Mouse (Mus musculus) liver, embryonic 14.5 days (tissue): Measurements from ENCODE around the gene 4933427D14Rik. TPM values are rescaled to one million over a fixed set of nuclear protein-coding genes. Genes with fewer than 3 reads are reported as not detected.

Experiments
- ATAC-seq: fragments of 200-750 bp; cut with Nextera tagmentation; 2 replicates; pipeline ENCODE4 v1.8.0; 2017; ENCODE audit warnings: moderate number of reproducible peaks, mild to moderate bottlenecking, moderate library complexity; ENCODE audit not compliant: insufficient read depth
- DNase-seq, 3 experiments: peaks; one replicate each; pipeline ENCODE4 v3.0.0-alpha.2; 2012 to 2013; ENCODE audit warnings: low read depth in 3 of 3, low spot score in 3 of 3
- H3K27ac ChIP-seq: fragments of 300-500 bp; sonication (generic); 2 replicates; pipeline ENCODE4 v1.5.1; 2014; ENCODE audit warnings: moderate library complexity, mild to moderate bottlenecking, control low read depth, inconsistent platforms
- H3K27me3 ChIP-seq: fragments of 300-500 bp; sonication (generic); 2 replicates; pipeline ENCODE4 v1.6.1; 2014; ENCODE audit warnings: mild to moderate bottlenecking, low read length, moderate library complexity; ENCODE audit not compliant: control insufficient read depth, insufficient read depth
- H3K36me3 ChIP-seq: fragments of 300-500 bp; sonication (generic); replicated peaks from 2 replicates; pipeline ENCODE4 v1.6.1; 2014; ENCODE audit warnings: low read depth; ENCODE audit not compliant: control insufficient read depth, insufficient read depth
- H3K4me1 ChIP-seq, 2 experiments: fragments of 200-500 bp in 1 of 2; fragments of 300-500 bp in 1 of 2; sonication (generic) in 1 of 2; replicated peaks; 2 replicates each; pipeline ENCODE4 v1.6.1; 2012 to 2014; ENCODE audit warnings: antibody characterized with exemption in 1 of 2, inconsistent platforms in 1 of 2, low read length in 1 of 2; ENCODE audit not compliant: control insufficient read depth in 2 of 2, insufficient read depth in 2 of 2
- H3K4me2 ChIP-seq: fragments of 300-500 bp; sonication (generic); 2 replicates; pipeline ENCODE4 v1.6.1; 2014; ENCODE audit warnings: low read depth, mild to moderate bottlenecking, control low read depth, moderate library complexity
- H3K4me3 ChIP-seq, 2 experiments: fragments of 200-500 bp in 1 of 2; fragments of 300-500 bp in 1 of 2; sonication (generic) in 1 of 2; 2 replicates each; pipeline ENCODE4 v1.5.1; 2012 to 2014; ENCODE audit warnings: low read depth in 2 of 2, low read length in 2 of 2, mild to moderate bottlenecking in 2 of 2, control low read depth in 1 of 2, inconsistent platforms in 1 of 2, moderate library complexity in 1 of 2; ENCODE audit not compliant: insufficient read depth in 1 of 2
- H3K9ac ChIP-seq: fragments of 300-500 bp; sonication (generic); replicated peaks from 2 replicates; pipeline ENCODE4 v1.6.1; 2014; ENCODE audit warnings: mild to moderate bottlenecking, control low read depth, moderate library complexity
- H3K9me3 ChIP-seq: fragments of 300-500 bp; sonication (generic); 2 replicates; pipeline ENCODE4 v1.6.1; 2016; ENCODE audit warnings: low read length, mixed read lengths; ENCODE audit not compliant: control insufficient read depth
- CTCF ChIP-seq: IDR thresholded peaks from 2 replicates; pipeline ENCODE4 v1.5.1; 2016; ENCODE audit warnings: antibody characterized with exemption, low read depth, control low read depth
- EP300 ChIP-seq: IDR thresholded peaks from 2 replicates; pipeline ENCODE4 v1.6.1; 2016; ENCODE audit warnings: antibody characterized with exemption, low read depth
- WGBS: fragments of 180-500 bp; shearing (Covaris S2); extraction: QIAGEN DNeasy Blood & Tissue Kit; methylation state at CpG from one replicate; pipeline ENCODE4 v1.1.7; 2014; ENCODE audit not compliant: insufficient replicate concordance; 5-methylcytosine and 5-hydroxymethylcytosine counted together
- polyA plus RNA-seq, 2 experiments: library from polyadenylated mRNA; depleted of rRNA in 1 of 2; stranded (reverse) in 1 of 2; unstranded in 1 of 2; fragments of >200 nt; fragmentation: Nextera tagmentation in 1 of 2; extraction: Ambion mirVana in 1 of 2; gene quantifications; 2 replicates each; pipeline versions ENCODE4 v1.2.1 to v1.2.3; 2012 to 2014

The 4933427D14Rik gene
- 1.5 and 2.3 TPM in 2 replicates for polyA plus RNA-seq (2012; rRNA removed)
- 2.1 and 2.8 TPM in 2 replicates for polyA plus RNA-seq (2014; fragmentation: Nextera tagmentation; extraction: Ambion mirVana)

DNA sequence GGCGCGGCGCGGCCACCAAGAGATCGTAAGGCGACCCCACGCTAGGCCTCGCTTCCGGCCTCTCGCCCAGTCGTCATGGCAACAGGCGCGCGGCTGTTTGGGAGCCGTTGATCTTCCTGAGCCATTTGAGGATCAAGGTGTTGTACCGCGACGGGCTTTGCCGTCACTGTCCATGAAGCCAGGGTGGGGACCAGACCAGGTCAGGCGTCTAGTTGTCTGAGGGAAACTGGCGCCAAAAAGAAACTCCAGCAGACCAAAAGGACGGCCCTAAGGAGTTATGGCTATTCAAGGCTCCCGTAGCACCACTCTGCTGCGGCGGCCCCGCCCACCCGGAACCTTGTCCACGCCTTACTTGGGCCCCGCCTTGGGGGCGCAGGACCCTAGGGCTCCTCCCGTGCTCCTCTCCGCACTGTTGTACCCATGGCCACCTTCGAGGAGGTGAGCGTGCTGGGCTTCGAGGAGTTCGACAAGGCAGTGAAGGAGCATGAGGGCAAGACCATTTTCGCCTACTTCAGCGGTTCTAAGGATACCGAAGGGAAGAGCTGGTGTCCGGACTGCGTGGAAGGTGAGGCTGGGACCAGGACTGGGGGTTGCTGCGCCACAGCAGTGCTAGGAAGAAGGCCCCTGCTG is at the start of gene 4933427D14Rik, which contains the start of gene Txndc17:
4933427D14Rik (minus strand) TSS at position 256 of the 630 bp plus-strand sequence.
Txndc17 (plus strand) TSS at position 344 of the 630 bp plus-strand sequence.
- Histone ChIP-seq H3K4me3 (peak within 1 kb of the TSS; percentile 92 to 95), H3K4me1 (peaks cover 5 to 10% of the 10 kb centered on the region in 2 experiments; a peak in 3 of 4 replicates), H3K27ac (peak within 1 kb of the TSS; percentile 23; the same call in 1 of the 2 replicates), H3K27me3 (no peaks in the 10 kb centered on the region), H3K36me3 (peaks cover 3% of the 10 kb centered on the region), H3K4me2 (peak within 1 kb of the TSS; percentile 96), H3K9me3 (no peaks in the 10 kb centered on the region), H3K9ac (peak within 1 kb of the TSS; percentile 60)
- WGBS = under 1% methylated on average over 42 of the region's 42 CpGs
- TF ChIP-seq EP300 (no peak), CTCF (no peak)
- peak; percentile 91 for ATAC-seq
- DNase-seq = peak; percentile 66 to 69 (median 67)

DNA sequence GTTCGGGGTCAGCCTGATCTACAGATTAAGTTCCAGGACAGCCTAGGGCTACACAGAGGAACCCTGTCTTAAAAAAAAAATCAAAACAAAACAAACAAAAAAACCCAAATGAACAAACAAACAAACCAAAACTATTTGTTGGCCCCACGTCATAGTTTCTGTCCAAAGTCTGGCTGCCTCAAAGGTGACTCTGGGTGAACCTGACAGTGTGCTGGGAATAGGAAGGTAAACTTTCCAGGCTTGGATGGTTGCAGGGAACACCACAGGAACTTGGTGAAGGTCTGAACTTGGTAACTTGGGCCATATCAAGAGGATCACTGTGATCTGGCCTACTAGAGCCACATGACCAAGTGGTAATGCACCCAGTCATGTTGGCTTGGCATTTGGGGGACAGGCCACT is 49.2 kb upstream of the 4933427D14Rik start:
- Histone ChIP-seq H3K9ac (no peak overlapping the region), H3K4me2 (no peak overlapping the region), H3K27ac (no peak overlapping the region), H3K27me3 (no peaks in the 10 kb centered on the region), H3K4me1 (no peaks in the 10 kb centered on the region), H3K9me3 (no peaks in the 10 kb centered on the region), H3K4me3 (no peak overlapping the region), H3K36me3 (no peaks in the 10 kb centered on the region)
- TF ChIP-seq CTCF (no peak), EP300 (no peak)
- 42% methylated on average over 2 of the region's 2 CpGs for WGBS
- ATAC-seq (no peak), DNase-seq (no peak)

DNA sequence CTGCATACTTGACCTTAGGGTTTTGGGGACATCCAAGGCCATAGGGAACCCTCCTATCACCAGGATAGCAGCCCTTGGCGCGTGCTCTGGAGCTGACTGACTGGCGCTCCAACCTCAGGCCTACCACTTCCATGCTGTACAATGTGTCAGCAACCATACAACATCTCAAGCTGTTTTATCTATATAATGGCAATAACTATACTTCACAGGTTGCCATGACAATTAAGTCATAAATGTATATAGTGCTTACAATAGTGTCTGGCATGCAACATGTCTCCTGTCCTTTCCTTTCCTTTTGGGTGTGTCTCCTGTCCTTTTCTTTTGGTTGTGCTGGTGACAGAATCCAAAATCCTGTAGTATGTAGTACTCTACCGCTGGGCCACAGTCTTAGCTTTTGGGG is 48.4 kb upstream of the 4933427D14Rik start:
- Histone ChIP-seq H3K4me1 (no peaks in the 10 kb centered on the region), H3K9me3 (no peaks in the 10 kb centered on the region), H3K4me3 (no peak overlapping the region), H3K4me2 (no peak overlapping the region), H3K9ac (no peak overlapping the region), H3K27ac (no peak overlapping the region), H3K36me3 (no peaks in the 10 kb centered on the region), H3K27me3 (no peaks in the 10 kb centered on the region; the same call in 1 of the 2 replicates)
- 75% methylated on average over 4 of the region's 4 CpGs for WGBS
- DNase-seq (no peak), ATAC-seq (no peak)
- TF ChIP-seq CTCF (no peak), EP300 (no peak)

DNA sequence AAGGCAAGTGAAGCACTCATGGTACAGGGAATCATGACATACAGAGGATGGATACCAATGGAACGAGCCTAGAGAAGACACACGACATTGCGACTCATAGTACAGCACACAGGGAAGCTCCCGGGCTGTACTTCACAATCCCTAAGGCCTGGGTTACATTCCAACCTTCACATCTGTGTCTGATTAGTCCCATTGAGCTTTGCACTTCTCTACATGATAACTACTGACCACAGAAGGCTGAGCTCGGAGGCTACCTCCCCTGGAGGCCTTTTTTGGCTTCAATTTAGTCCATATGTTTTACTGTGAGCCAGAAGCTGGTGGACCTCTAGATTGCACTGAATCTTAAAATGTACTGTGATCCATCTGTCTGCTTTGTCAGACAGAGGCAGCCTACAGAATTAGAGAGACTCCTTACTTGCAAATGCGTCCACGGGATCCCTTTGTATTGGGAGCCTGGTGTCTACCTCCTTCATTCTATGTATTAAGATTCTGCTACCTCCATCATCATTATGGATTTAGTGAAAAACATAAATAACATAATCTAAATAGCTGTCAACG is 38.0 kb upstream of the 4933427D14Rik start:
- Histone ChIP-seq H3K4me3 (no peak overlapping the region), H3K27me3 (no peaks in the 10 kb centered on the region; the same call in 1 of the 2 replicates)
- 63% methylated on average over 8 of the region's 8 CpGs for WGBS

More for the DNA sequence above, 38.0 kb upstream of the 4933427D14Rik start:
- no peak overlapping the region for H3K27ac ChIP-seq
- no peak overlapping the region for H3K9ac ChIP-seq
- ATAC-seq (no peak), DNase-seq (no peak)
- no peaks in the 10 kb centered on the region for H3K36me3 ChIP-seq
- no peaks in the 10 kb centered on the region for H3K9me3 ChIP-seq
- no peaks in the 10 kb centered on the region for H3K4me1 ChIP-seq
- no peak for TF ChIP-seq EP300
- no peak for TF ChIP-seq CTCF
- no peak overlapping the region for H3K4me2 ChIP-seq
